Mouse (Mus musculus): ENCODE data around the gene Mpped1. TPM values are rescaled to one million over a fixed set of nuclear protein-coding genes. Genes with fewer than 3 reads are reported as not detected.

The Mpped1 gene
- total RNA-seq, 1 experiment = 0.40 TPM

DNA sequence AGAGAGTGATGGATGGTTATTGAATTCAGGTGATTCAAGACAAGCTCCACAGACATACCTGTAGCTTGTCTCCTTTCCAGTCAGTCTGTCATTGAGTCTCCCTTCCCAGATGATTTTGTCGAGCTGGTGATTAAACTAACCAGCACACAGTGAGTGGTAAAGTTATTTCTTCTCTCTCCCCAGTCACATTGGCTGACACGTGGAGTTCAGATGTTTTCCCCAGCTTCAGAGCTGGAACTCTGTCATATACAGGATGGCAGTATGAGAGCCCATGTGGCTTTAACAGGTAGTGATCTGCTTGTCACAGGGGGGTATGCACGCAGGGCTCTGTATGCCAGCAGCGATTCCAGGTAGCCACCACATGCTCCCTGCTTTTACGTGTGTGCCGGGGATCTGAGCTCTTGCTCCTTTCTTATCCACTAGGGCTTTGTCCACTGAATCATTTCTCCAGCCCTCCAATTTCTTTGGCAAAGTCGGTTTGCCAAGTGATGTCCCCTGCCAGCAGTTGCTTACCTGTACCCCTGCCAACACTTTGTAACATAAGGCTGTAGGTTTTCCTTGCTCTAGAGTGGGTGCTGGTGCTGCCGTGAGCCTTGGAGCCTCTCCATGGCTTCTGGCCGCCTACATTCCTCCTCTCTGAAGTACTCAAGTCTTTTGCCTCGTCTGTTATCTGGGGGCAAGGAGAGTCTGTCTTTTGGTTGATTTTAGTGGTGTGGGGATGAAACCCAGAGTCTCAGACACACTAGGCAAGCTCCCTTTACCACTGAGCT is 61.9 kb downstream of the Mpped1 start:
- no peak overlapping the region for H3K27ac ChIP-seq (ENCODE audit: insufficient read depth, low read depth, low read length, poor library complexity, severe bottlenecking)
- no peak overlapping the region for H3K4me3 ChIP-seq (ENCODE audit: insufficient read depth in 1 of 2, low read depth in 1 of 2, low read length in 2 of 2, poor library complexity in 1 of 2, severe bottlenecking in 1 of 2)
- H3K9ac ChIP-seq (ENCODE audit: insufficient read depth, low read depth, low read length, poor library complexity, severe bottlenecking) = no peak overlapping the region
- no peak for DNase-seq (ENCODE audit: low read depth, low spot score)
- no peaks in the 10 kb centered on the region for H3K4me1 ChIP-seq (ENCODE audit: control insufficient read depth in 2 of 2, insufficient read depth in 2 of 2, low read length in 2 of 2, poor library complexity in 1 of 2)
- TF ChIP-seq ZNF384 (IDR thresholded peaks at IDR 0.05; ENCODE audit: low read depth, low read length) (no peak), HCFC1 (IDR thresholded peaks at IDR 0.05; ENCODE audit: borderline replicate concordance, insufficient read depth, low read length) (no peak)
- no peaks in the 10 kb centered on the region for H3K9me3 ChIP-seq (ENCODE audit: control insufficient read depth, insufficient read depth, low read depth, low read length)
- in situ Hi-C loops (cut with MboI; ENCODE audit: low sequenced_read_pairs in 2 of 2, unreplicated experiment in 2 of 2) = no loop called here
- H3K36me3 ChIP-seq (ENCODE audit: control insufficient read depth, insufficient read depth, low read length, poor library complexity, severe bottlenecking) = no peaks in the 10 kb centered on the region

GRCm38 (mm10) chr15:83842419-83842818 is 63.2 kb downstream of the Mpped1 start:
- in situ Hi-C loops (cut with MboI; ENCODE audit: low sequenced_read_pairs in 2 of 2, unreplicated experiment in 2 of 2) = no loop called here
- no peak for DNase-seq (ENCODE audit: low read depth, low spot score)
- Histone ChIP-seq H3K36me3 (ENCODE audit: control insufficient read depth, insufficient read depth, low read length, poor library complexity, severe bottlenecking) (no peaks in the 10 kb centered on the region), H3K27ac (ENCODE audit: insufficient read depth, low read depth, low read length, poor library complexity, severe bottlenecking) (no peak overlapping the region), H3K9me3 (ENCODE audit: control insufficient read depth, insufficient read depth, low read depth, low read length) (no peaks in the 10 kb centered on the region), H3K4me3 (ENCODE audit: insufficient read depth in 1 of 2, low read depth in 1 of 2, low read length in 2 of 2, poor library complexity in 1 of 2, severe bottlenecking in 1 of 2) (no peak overlapping the region), H3K9ac (ENCODE audit: insufficient read depth, low read depth, low read length, poor library complexity, severe bottlenecking) (no peak overlapping the region), H3K4me1 (ENCODE audit: control insufficient read depth in 2 of 2, insufficient read depth in 2 of 2, low read length in 2 of 2, poor library complexity in 1 of 2) (no peaks in the 10 kb centered on the region)
- TF ChIP-seq ZNF384 (IDR thresholded peaks at IDR 0.05; ENCODE audit: low read depth, low read length) (no peak), ZC3H11A (IDR thresholded peaks at IDR 0.05; ENCODE audit: borderline replicate concordance, low read depth, low read length) (no peak), HCFC1 (IDR thresholded peaks at IDR 0.05; ENCODE audit: borderline replicate concordance, insufficient read depth, low read length) (no peak), MAFK (IDR thresholded peaks at IDR 0.05; ENCODE audit: insufficient read depth, low read depth, low read length) (no peak), CHD2 (IDR thresholded peaks at IDR 0.05; ENCODE audit: low read depth, low read length) (no peak)

GRCm38 (mm10) chr15:83842915-83843789 is 63.9 kb downstream of the Mpped1 start:
- Histone ChIP-seq H3K4me1 (ENCODE audit: control insufficient read depth in 2 of 2, insufficient read depth in 2 of 2, low read length in 2 of 2, poor library complexity in 1 of 2) (no peaks in the 10 kb centered on the region), H3K4me3 (ENCODE audit: insufficient read depth in 1 of 2, low read depth in 1 of 2, low read length in 2 of 2, poor library complexity in 1 of 2, severe bottlenecking in 1 of 2) (no peak overlapping the region), H3K27ac (ENCODE audit: insufficient read depth, low read depth, low read length, poor library complexity, severe bottlenecking) (no peak overlapping the region), H3K9me3 (ENCODE audit: control insufficient read depth, insufficient read depth, low read depth, low read length) (no peaks in the 10 kb centered on the region), H3K9ac (ENCODE audit: insufficient read depth, low read depth, low read length, poor library complexity, severe bottlenecking) (no peak overlapping the region), H3K36me3 (ENCODE audit: control insufficient read depth, insufficient read depth, low read length, poor library complexity, severe bottlenecking) (no peaks in the 10 kb centered on the region)
- in situ Hi-C loops (cut with MboI; ENCODE audit: low sequenced_read_pairs in 2 of 2, unreplicated experiment in 2 of 2) = no loop called here
- no peak for DNase-seq (ENCODE audit: low read depth, low spot score)
- TF ChIP-seq HCFC1 (IDR thresholded peaks at IDR 0.05; ENCODE audit: borderline replicate concordance, insufficient read depth, low read length) = no peak
- TF ChIP-seq ZC3H11A (IDR thresholded peaks at IDR 0.05; ENCODE audit: borderline replicate concordance, low read depth, low read length) = no peak

- Histone ChIP-seq H3K9ac (ENCODE audit: insufficient read depth, low read depth, low read length, poor library complexity, severe bottlenecking) (no peak overlapping the region), H3K9me3 (ENCODE audit: control insufficient read depth, insufficient read depth, low read depth, low read length) (no peaks in the 10 kb centered on the region), H3K4me3 (ENCODE audit: insufficient read depth in 1 of 2, low read depth in 1 of 2, low read length in 2 of 2, poor library complexity in 1 of 2, severe bottlenecking in 1 of 2) (no peak overlapping the region), H3K27ac (ENCODE audit: insufficient read depth, low read depth, low read length, poor library complexity, severe bottlenecking) (no peak overlapping the region), H3K36me3 (ENCODE audit: control insufficient read depth, insufficient read depth, low read length, poor library complexity, severe bottlenecking) (no peaks in the 10 kb centered on the region), H3K4me1 (ENCODE audit: control insufficient read depth in 2 of 2, insufficient read depth in 2 of 2, low read length in 2 of 2, poor library complexity in 1 of 2) (no peaks in the 10 kb centered on the region)
- TF ChIP-seq ZNF384 (IDR thresholded peaks at IDR 0.05; ENCODE audit: low read depth, low read length) = no peak
- in situ Hi-C loops (cut with MboI; ENCODE audit: low sequenced_read_pairs in 2 of 2, unreplicated experiment in 2 of 2) = no loop called here
- no peak for DNase-seq (ENCODE audit: low read depth, low spot score)
Observed at GRCm38 (mm10) chr15:83845734-83846133, 66.5 kb downstream of the Mpped1 start.

- TF ChIP-seq ZNF384 (IDR thresholded peaks at IDR 0.05; ENCODE audit: low read depth, low read length) (no peak), MAFK (IDR thresholded peaks at IDR 0.05; ENCODE audit: insufficient read depth, low read depth, low read length) (no peak), HCFC1 (IDR thresholded peaks at IDR 0.05; ENCODE audit: borderline replicate concordance, insufficient read depth, low read length) (no peak), ZC3H11A (IDR thresholded peaks at IDR 0.05; ENCODE audit: borderline replicate concordance, low read depth, low read length) (no peak), CHD2 (IDR thresholded peaks at IDR 0.05; ENCODE audit: low read depth, low read length) (no peak)
- Histone ChIP-seq H3K9me3 (ENCODE audit: control insufficient read depth, insufficient read depth, low read depth, low read length) (no peaks in the 10 kb centered on the region), H3K36me3 (ENCODE audit: control insufficient read depth, insufficient read depth, low read length, poor library complexity, severe bottlenecking) (no peaks in the 10 kb centered on the region), H3K9ac (ENCODE audit: insufficient read depth, low read depth, low read length, poor library complexity, severe bottlenecking) (no peak overlapping the region), H3K4me3 (ENCODE audit: insufficient read depth in 1 of 2, low read depth in 1 of 2, low read length in 2 of 2, poor library complexity in 1 of 2, severe bottlenecking in 1 of 2) (no peak overlapping the region), H3K4me1 (ENCODE audit: control insufficient read depth in 2 of 2, insufficient read depth in 2 of 2, low read length in 2 of 2, poor library complexity in 1 of 2) (no peaks in the 10 kb centered on the region), H3K27ac (ENCODE audit: insufficient read depth, low read depth, low read length, poor library complexity, severe bottlenecking) (no peak overlapping the region)
- DNase-seq (ENCODE audit: low read depth, low spot score) = no peak
- in situ Hi-C loops (cut with MboI; ENCODE audit: low sequenced_read_pairs in 2 of 2, unreplicated experiment in 2 of 2) = no loop called here
Observed at GRCm38 (mm10) chr15:83846592-83846991, 67.3 kb downstream of the Mpped1 start.
